Mouse (Mus musculus) limb, embryonic 10.5 days (tissue): ENCODE results near the gene Lmo7. TPM values are rescaled to one million over a fixed set of nuclear protein-coding genes. Genes with fewer than 3 reads are reported as not detected.

Experiments
- DNase-seq: peaks from one replicate; pipeline ENCODE4 v3.0.0-alpha.2; 2017; ENCODE audit warnings: low spot score
- H3K27ac ChIP-seq: fragments of 300-500 bp; sonication (generic); 2 replicates; pipeline ENCODE4 v1.5.1; 2016; ENCODE audit warnings: mild to moderate bottlenecking
- H3K27me3 ChIP-seq: fragments of 300-500 bp; sonication (generic); 2 replicates; pipeline ENCODE4 v1.6.1; 2016; ENCODE audit warnings: low read depth, mild to moderate bottlenecking; ENCODE audit not compliant: poor library complexity, severe bottlenecking
- H3K36me3 ChIP-seq: fragments of 300-500 bp; sonication (generic); 2 replicates; pipeline ENCODE4 v1.6.1; 2016; ENCODE audit warnings: mild to moderate bottlenecking, moderate library complexity
- H3K4me1 ChIP-seq: fragments of 300-500 bp; sonication (generic); 2 replicates; pipeline ENCODE4 v1.6.1; 2016
- H3K4me3 ChIP-seq: fragments of 300-500 bp; sonication (generic); 2 replicates; pipeline ENCODE4 v1.5.1; 2016; ENCODE audit warnings: mild to moderate bottlenecking, moderate library complexity
- H3K9me3 ChIP-seq: fragments of 300-500 bp; sonication (generic); replicated peaks from 2 replicates; pipeline ENCODE4 v1.6.1; 2016; ENCODE audit warnings: mild to moderate bottlenecking
- WGBS: fragments of 180-500 bp; shearing (Covaris S2); methylation state at CpG from one replicate; pipeline ENCODE4 v1.1.7; 2016; 5-methylcytosine and 5-hydroxymethylcytosine counted together
- polyA plus RNA-seq: library from polyadenylated mRNA; unstranded; fragments of >200 nt; fragmentation: Nextera tagmentation; extraction: Ambion mirVana; gene quantifications from 2 replicates; pipeline ENCODE4 v1.2.1, GENCODE M21; 2016

Lmo7 gene
- polyA plus RNA-seq, 1 experiment from 2014 or later: 4.8 TPM

DNA sequence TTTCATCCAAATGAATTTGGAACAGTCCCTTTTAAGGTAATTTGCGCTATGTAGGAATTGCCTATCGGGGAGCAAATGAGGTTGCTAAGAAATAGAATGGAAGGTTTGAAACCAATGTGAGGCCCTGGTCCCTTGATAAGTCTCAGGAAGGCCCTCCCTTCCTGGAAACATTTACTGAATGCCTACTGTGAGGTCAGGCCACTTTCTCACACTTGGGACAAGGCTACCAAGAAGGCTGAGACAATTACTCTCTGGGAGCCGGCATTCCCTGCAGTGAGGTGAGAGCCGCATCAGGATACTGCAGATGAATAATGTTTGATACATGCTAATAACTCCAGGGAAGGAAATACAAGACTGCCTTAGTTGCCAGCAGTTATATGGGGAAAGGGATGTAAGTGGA, 93.1 kb downstream of the Lmo7 start:
- no peak for DNase-seq
- no peaks in the 10 kb centered on the region for H3K27me3 ChIP-seq
- H3K4me1 ChIP-seq: no peaks in the 10 kb centered on the region
- H3K36me3 ChIP-seq: no peaks in the 10 kb centered on the region
- WGBS: 84% methylated on average over 4 of the region's 4 CpGs
- H3K4me3 ChIP-seq: no peak overlapping the region
- H3K27ac ChIP-seq: no peak overlapping the region
- no peaks in the 10 kb centered on the region for H3K9me3 ChIP-seq

GRCm38 (mm10) chr14:101829676-101830075, 99.9 kb downstream of the Lmo7 start:
- Histone ChIP-seq H3K4me3 (no peak overlapping the region), H3K9me3 (no peaks in the 10 kb centered on the region), H3K36me3 (no peaks in the 10 kb centered on the region), H3K4me1 (peaks cover 9% of the 10 kb centered on the region), H3K27ac (peak overlapping the region; percentile 14; the same call in 1 of the 2 replicates), H3K27me3 (no peaks in the 10 kb centered on the region)
- WGBS: 76% methylated on average over 5 of the region's 5 CpGs
- no peak for DNase-seq

DNA sequence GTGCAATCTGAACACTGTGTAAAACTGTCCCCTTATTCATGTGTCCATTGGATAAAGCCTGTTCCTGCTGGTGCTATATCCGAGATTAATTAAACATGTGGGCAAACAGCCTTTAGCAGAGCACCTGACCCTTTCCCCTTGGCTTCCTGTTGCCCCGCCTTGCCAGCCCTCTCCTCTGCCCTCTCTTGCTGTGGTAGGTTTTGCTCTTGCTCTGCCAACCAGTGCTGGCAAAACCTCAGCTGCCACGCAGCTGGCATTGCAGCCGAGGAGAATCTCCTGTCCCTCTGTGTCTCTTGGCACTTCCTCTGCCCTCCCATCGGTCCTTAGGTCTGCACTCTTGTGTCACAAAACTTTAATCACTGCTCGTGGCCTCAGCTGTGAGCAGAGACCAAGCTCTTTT, 100.4 kb downstream of the Lmo7 start:
- Histone ChIP-seq H3K27me3 (no peaks in the 10 kb centered on the region), H3K4me1 (peaks cover 9% of the 10 kb centered on the region), H3K4me3 (no peak overlapping the region), H3K9me3 (no peaks in the 10 kb centered on the region), H3K27ac (no peak overlapping the region), H3K36me3 (no peaks in the 10 kb centered on the region)
- DNase-seq: no peak
- WGBS: 77% methylated on average over 6 of the region's 6 CpGs

DNA sequence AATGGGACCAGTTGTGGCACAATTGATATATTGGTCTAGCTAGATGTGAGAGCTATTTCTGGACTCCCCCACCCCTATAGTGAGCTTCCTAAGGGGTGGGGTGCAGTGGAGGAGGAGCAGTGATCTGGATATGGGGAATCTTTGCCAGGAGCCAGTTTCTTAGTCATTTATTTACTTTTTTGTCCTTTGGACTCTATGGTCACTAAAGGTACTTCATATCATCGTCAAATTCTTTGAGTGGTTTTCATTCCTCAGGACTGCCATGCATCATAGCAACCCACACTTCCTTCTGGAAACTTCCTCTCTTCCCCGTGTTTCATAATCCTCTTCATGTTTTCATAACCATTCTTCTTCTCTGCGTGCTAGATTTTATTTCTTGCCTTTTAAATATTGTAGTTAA, 104.4 kb downstream of the Lmo7 start:
- Histone ChIP-seq H3K9me3 (no peaks in the 10 kb centered on the region), H3K27me3 (no peaks in the 10 kb centered on the region), H3K4me3 (no peak overlapping the region), H3K27ac (no peak overlapping the region), H3K4me1 (peaks cover 9% of the 10 kb centered on the region), H3K36me3 (no peaks in the 10 kb centered on the region)
- 87% methylated on average over 3 of the region's 3 CpGs for WGBS
- DNase-seq: no peak

- WGBS: 87% methylated on average over 2 of the region's 2 CpGs
- no peaks in the 10 kb centered on the region for H3K27me3 ChIP-seq
- H3K9me3 ChIP-seq: no peaks in the 10 kb centered on the region
Measured at GRCm38 (mm10) chr14:101836401-101836800, 106.6 kb downstream of the Lmo7 start.

GRCm38 (mm10) chr14:101837176-101837575, 107.4 kb downstream of the Lmo7 start:
- Histone ChIP-seq H3K36me3 (no peaks in the 10 kb centered on the region), H3K4me1 (0 out of 2 replicates have a peak, but pooled peaks cover 5% of the 10 kb centered on the region), H3K4me3 (no peak overlapping the region), H3K9me3 (no peaks in the 10 kb centered on the region), H3K27ac (no peak overlapping the region), H3K27me3 (no peaks in the 10 kb centered on the region)
- WGBS: 87% methylated on average over 6 of the region's 6 CpGs
- DNase-seq: no peak

More at GRCm38 (mm10) chr14:101836401-101836800, 106.6 kb downstream of the Lmo7 start:
- no peak overlapping the region for H3K4me3 ChIP-seq
- H3K27ac ChIP-seq: no peak overlapping the region
- DNase-seq: no peak
- no peaks in the 10 kb centered on the region for H3K36me3 ChIP-seq
- H3K4me1 ChIP-seq: 0 out of 2 replicates have a peak, but pooled peaks cover 5% of the 10 kb centered on the region

DNA sequence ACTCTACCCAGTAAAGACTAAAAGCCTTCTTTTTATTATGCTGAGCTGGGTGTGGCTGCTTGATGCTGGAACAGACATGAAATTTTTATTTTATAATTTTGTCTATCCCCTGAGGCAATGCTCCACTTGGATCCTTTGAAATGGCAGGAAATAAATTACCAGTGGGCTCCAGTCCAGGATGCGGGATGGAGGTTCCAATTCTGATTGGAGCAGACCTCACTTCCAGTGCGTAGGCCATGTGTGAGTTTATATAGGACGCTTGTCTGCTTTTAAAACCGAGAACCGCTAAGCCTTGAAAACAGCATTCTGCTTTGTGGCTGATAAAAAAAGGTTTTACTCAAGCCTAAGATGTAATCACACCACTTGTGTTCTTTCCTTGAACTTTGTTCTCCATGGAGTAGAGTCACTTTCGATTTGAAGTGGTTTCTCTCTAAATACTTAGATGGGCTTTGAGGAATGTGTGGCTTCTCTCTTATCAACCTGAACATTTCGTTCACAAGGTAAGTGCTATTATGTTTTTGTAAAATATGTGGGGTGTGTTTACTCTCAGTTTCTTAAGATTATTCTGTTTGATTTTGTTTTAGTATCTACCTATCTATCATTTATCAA, 108.6 kb downstream of the Lmo7 start:
- Histone ChIP-seq H3K27ac (no peak overlapping the region), H3K4me1 (0 out of 2 replicates have a peak, but pooled peaks cover 5% of the 10 kb centered on the region), H3K27me3 (no peaks in the 10 kb centered on the region), H3K9me3 (no peaks in the 10 kb centered on the region), H3K4me3 (no peak overlapping the region), H3K36me3 (no peaks in the 10 kb centered on the region)
- DNase-seq: no peak
- WGBS: 92% methylated on average over 7 of the region's 7 CpGs

GRCm38 (mm10) chr14:101839771-101840731, 110.3 kb downstream of the Lmo7 start:
- no peak overlapping the region for H3K27ac ChIP-seq
- DNase-seq: no peak
- H3K4me1 ChIP-seq: 0 out of 2 replicates have a peak, but pooled peaks cover 5% of the 10 kb centered on the region
- no peaks in the 10 kb centered on the region for H3K36me3 ChIP-seq
- no peak overlapping the region for H3K4me3 ChIP-seq
- no peaks in the 10 kb centered on the region for H3K9me3 ChIP-seq
- 76% methylated on average over 24 of the region's 24 CpGs for WGBS
- H3K27me3 ChIP-seq: no peaks in the 10 kb centered on the region

DNA sequence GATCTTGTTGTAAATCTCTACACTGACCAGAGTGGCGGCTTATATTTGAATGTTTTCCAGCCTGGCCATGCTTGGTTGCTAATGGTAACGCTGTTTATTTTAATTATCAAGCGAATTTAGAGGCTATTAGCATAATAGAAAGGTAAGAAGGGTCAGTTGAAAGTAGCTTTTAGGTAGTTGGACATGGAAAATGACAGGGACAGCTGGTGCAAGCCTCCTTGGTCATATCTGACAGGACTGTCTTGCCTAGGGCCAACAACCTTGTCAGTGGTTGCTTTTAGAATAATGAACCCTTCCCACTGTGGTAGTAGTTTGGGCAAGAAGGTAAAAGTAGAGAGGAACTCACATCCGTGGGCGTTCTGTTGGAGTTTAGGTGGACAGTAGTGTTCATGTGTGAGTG, 111.5 kb downstream of the Lmo7 start:
- no peaks in the 10 kb centered on the region for H3K9me3 ChIP-seq
- H3K36me3 ChIP-seq: no peaks in the 10 kb centered on the region
- no peak overlapping the region for H3K4me3 ChIP-seq
- no peaks in the 10 kb centered on the region for H3K27me3 ChIP-seq
- 88% methylated on average over 5 of the region's 5 CpGs for WGBS
- H3K4me1 ChIP-seq: 0 out of 2 replicates have a peak, but pooled peaks cover 5% of the 10 kb centered on the region
- no peak for DNase-seq
- H3K27ac ChIP-seq: no peak overlapping the region

- H3K9me3 ChIP-seq: no peaks in the 10 kb centered on the region
- 0 out of 2 replicates have a peak, but pooled peaks cover 5% of the 10 kb centered on the region for H3K4me1 ChIP-seq
- no peak for DNase-seq
- no peaks in the 10 kb centered on the region for H3K36me3 ChIP-seq
- no peaks in the 10 kb centered on the region for H3K27me3 ChIP-seq
- no peak overlapping the region for H3K27ac ChIP-seq
- no peak overlapping the region for H3K4me3 ChIP-seq
- 90% methylated on average over 6 of the region's 6 CpGs for WGBS
Measured at GRCm38 (mm10) chr14:101842521-101842920, 112.8 kb downstream of the Lmo7 start.

- 95% methylated on average over 17 of the region's 17 CpGs for WGBS
- Histone ChIP-seq H3K36me3 (no peaks in the 10 kb centered on the region), H3K4me1 (0 out of 2 replicates have a peak, but pooled peaks cover 5% of the 10 kb centered on the region), H3K27me3 (no peaks in the 10 kb centered on the region), H3K9me3 (no peaks in the 10 kb centered on the region), H3K27ac (no peak overlapping the region), H3K4me3 (no peak overlapping the region)
- no peak for DNase-seq
Measured at GRCm38 (mm10) chr14:101843443-101843842, 113.7 kb downstream of the Lmo7 start.

- no peaks in the 10 kb centered on the region for H3K27me3 ChIP-seq
- no peaks in the 10 kb centered on the region for H3K9me3 ChIP-seq
- 0 out of 2 replicates have a peak, but pooled peaks cover 5% of the 10 kb centered on the region for H3K4me1 ChIP-seq
- H3K27ac ChIP-seq: no peak overlapping the region
- no peaks in the 10 kb centered on the region for H3K36me3 ChIP-seq
- DNase-seq: no peak
- 77% methylated on average over 7 of the region's 7 CpGs for WGBS
- H3K4me3 ChIP-seq: no peak overlapping the region
Measured at GRCm38 (mm10) chr14:101844467-101844866, 114.7 kb downstream of the Lmo7 start.
